Mouse (Mus musculus) liver, adult 2 months (tissue): Measurements from ENCODE around the gene Apba3.

ENCODE experiments used
- CTCF ChIP-seq: fragments of 200-500 bp; IDR thresholded peaks from 2 replicates; pipeline ENCODE4 v1.5.1; 2011; ENCODE audit warnings: low read depth, low read length, control low read depth
- POLR2A ChIP-seq: fragments of 200-500 bp; IDR thresholded peaks from 2 replicates; pipeline ENCODE4 v1.6.1; 2011; ENCODE audit warnings: low read length, control low read depth; ENCODE audit not compliant: insufficient read depth; ENCODE audit errors: extremely low read depth

- TF ChIP-seq CTCF (no peak), POLR2A (0 out of 2 replicates have a peak, but pooled peaks have one; percentile 33)
Observed at GRCm38 (mm10) chr10:81319741-81320549, 53.2 kb downstream of the Apba3 start.
